Mouse (Mus musculus): ENCODE data around the gene Olfml3.

The Olfml3 gene

GRCm38 (mm10) chr3:103739329-103739728, 1.5 kb upstream of the Olfml3 start, which contains the start of gene Gm10964:
Gene Gm10964 (plus strand): TSS chr3:103739366.
- DNase-seq, result no peak

GRCm38 (mm10) chr3:103737061-103737754, 593 bp downstream of the Olfml3 start:
- peak in 1 of 2 experiments; percentile 23 for DNase-seq

- DNase-seq, result no peak
Observed at GRCm38 (mm10) chr3:103735776-103736600, 1.8 kb downstream of the Olfml3 start.

- no peak for DNase-seq
Observed at GRCm38 (mm10) chr3:103734696-103735519, 2.9 kb downstream of the Olfml3 start.

GRCm38 (mm10) chr3:103733799-103734695, 3.8 kb downstream of the Olfml3 start:
- no peak for DNase-seq

- no peak for DNase-seq
Observed at GRCm38 (mm10) chr3:103733176-103733575, 4.6 kb downstream of the Olfml3 start.

- DNase-seq, result no peak
Observed at GRCm38 (mm10) chr3:103732116-103732515, 5.7 kb downstream of the Olfml3 start.

- no peak for DNase-seq
Observed at GRCm38 (mm10) chr3:103729850-103730249, 8.0 kb downstream of the Olfml3 start.

- no peak for DNase-seq
Observed at GRCm38 (mm10) chr3:103727813-103728326, 9.9 kb downstream of the Olfml3 start.

GRCm38 (mm10) chr3:103726642-103727041, 11.2 kb downstream of the Olfml3 start:
- DNase-seq, result no peak

GRCm38 (mm10) chr3:103724137-103724536, 13.7 kb downstream of the Olfml3 start:
- DNase-seq, result no peak

- no peak for DNase-seq
Observed at GRCm38 (mm10) chr3:103718728-103719127, 19.1 kb downstream of the Olfml3 start.

- no peak for DNase-seq
Observed at GRCm38 (mm10) chr3:103716774-103717760, 20.7 kb downstream of the Olfml3 start.

GRCm38 (mm10) chr3:103715762-103716693, 21.8 kb downstream of the Olfml3 start:
- DNase-seq, result peak; percentile 26 to 31

- peak; percentile 37 to 44 for DNase-seq
Observed at GRCm38 (mm10) chr3:103714942-103715341, 22.9 kb downstream of the Olfml3 start.

GRCm38 (mm10) chr3:103714236-103714875, 23.4 kb downstream of the Olfml3 start:
- DNase-seq, result peak; percentile 38 to 64

- no peak for DNase-seq
Observed at GRCm38 (mm10) chr3:103712196-103712595, 25.6 kb downstream of the Olfml3 start.

GRCm38 (mm10) chr3:103709470-103710040, 28.2 kb downstream of the Olfml3 start:
- DNase-seq, result no peak
